Mouse (Mus musculus) gastrocnemius, postnatal 14 days (tissue): ENCODE measurements around the gene 4930535I16Rik. TPM values are rescaled to one million over a fixed set of nuclear protein-coding genes. Genes with fewer than 3 reads are reported as not detected.

Experiments used
- DNase-seq: peaks from one replicate; pipeline ENCODE4 v3.0.0; 2021; ENCODE audit warnings: mixed read lengths
- intact Hi-C: fragments of 180-260 bp; cut with DNase I; formaldehyde crosslinking; loops from one replicate; pipeline ENCODE4 v1.15.1; 2025; ENCODE audit warnings: low total_unique reads
- total RNA-seq, 2 experiments: library from RNA; stranded (reverse); gene quantifications; 2 replicates each; pipeline ENCODE4 v1.2.3; 2021

Gene 4930535I16Rik
- total RNA-seq, 2 experiments from 2014 or later = not detected

- peak; percentile 100 for DNase-seq
- intact Hi-C loops = no loop called here
These were observed 874 bp downstream of the 4930535I16Rik start, which contains the start of gene Rragc for GRCm38 (mm10) chr4:123916748-123917547. Gene Rragc, plus strand, starts transcription at chr4:123917446.

- no peak for DNase-seq
These were observed 5.4 kb downstream of the 4930535I16Rik start for GRCm38 (mm10) chr4:123912431-123912830.

GRCm38 (mm10) chr4:123911503-123911902, 6.3 kb downstream of the 4930535I16Rik start:
- intact Hi-C loops = no loop called here
- DNase-seq = no peak

More at GRCm38 (mm10) chr4:123912431-123912830, 5.4 kb downstream of the 4930535I16Rik start:
- intact Hi-C loops = no loop called here

- intact Hi-C loops = no loop called here
- no peak for DNase-seq
These were observed 12.6 kb downstream of the 4930535I16Rik start for GRCm38 (mm10) chr4:123905126-123905668.

GRCm38 (mm10) chr4:123904333-123905125, 13.3 kb downstream of the 4930535I16Rik start, which contains the start of gene Mycbp:
Gene Mycbp, plus strand, starts transcription at chr4:123904832.
- peak; percentile 99 for DNase-seq
- intact Hi-C loops = no loop called here

- no peak for DNase-seq
- intact Hi-C loops = no loop called here
These were observed 14.4 kb downstream of the 4930535I16Rik start for GRCm38 (mm10) chr4:123903432-123903831.

- intact Hi-C loops = loop anchor here (5.0 kb wide), 1 partner anchor 141 kb away; no protein-coding TSS in a partner anchor
- DNase-seq = peak; percentile 44
These were observed 19.1 kb downstream of the 4930535I16Rik start for GRCm38 (mm10) chr4:123898696-123899095.

- no peak for DNase-seq
- intact Hi-C loops = no loop called here
These were observed 23.5 kb downstream of the 4930535I16Rik start for GRCm38 (mm10) chr4:123894295-123894694.

GRCm38 (mm10) chr4:123893726-123894125, 24.1 kb downstream of the 4930535I16Rik start:
- DNase-seq = no peak
- intact Hi-C loops = no loop called here

Other genes starting within 250 kb of the 4930535I16Rik start
- gene Macf1, start 233.7 kb downstream of the 4930535I16Rik start, total RNA-seq = 10 to 100 TPM; 76.5 to 88.0 TPM
- 100 to 1,000 TPM; 256 to 285 TPM for gene Ndufs5, start 199.8 kb downstream of the 4930535I16Rik start, total RNA-seq
- gene Akirin1, start 167.7 kb downstream of the 4930535I16Rik start, total RNA-seq = 10 to 100 TPM; 18.2 to 18.9 TPM
- under 1 TPM; 0.21 to 0.33 TPM for gene Rhbdl2, start 130.1 kb downstream of the 4930535I16Rik start, total RNA-seq
- gene 4933427I04Rik, start 58.3 kb downstream of the 4930535I16Rik start, total RNA-seq = not detected
- 10 to 100 TPM; 15.7 to 21.6 TPM for gene Mycbp, start 13.2 kb downstream of the 4930535I16Rik start, total RNA-seq
- 10 to 100 TPM; 21.4 to 24.2 TPM for gene Rragc, start 576 bp downstream of the 4930535I16Rik start, total RNA-seq